Mouse (Mus musculus) midbrain, embryonic 14.5 days (tissue): ENCODE measurements around the gene Frg2f1. TPM values are rescaled to one million over a fixed set of nuclear protein-coding genes. Genes with fewer than 3 reads are reported as not detected.
A peak's percentile ranks its signal among the peaks of the same experiment; 100 is the strongest.

Experiments used
- ATAC-seq: fragments of 200-750 bp; cut with Nextera tagmentation; 2 replicates; pipeline ENCODE4 v1.8.0; 2017; ENCODE audit warnings: moderate number of reproducible peaks, moderate library complexity; ENCODE audit not compliant: low FRiP score, low TSS enrichment
- DNase-seq: peaks from one replicate; pipeline ENCODE4 v3.0.0-alpha.2; 2015
- H3K27ac ChIP-seq: fragments of 300-500 bp; sonication (generic); replicated peaks from 2 replicates; pipeline ENCODE4 v1.5.1; 2014; ENCODE audit warnings: mild to moderate bottlenecking, low read depth, low read length, moderate library complexity
- H3K27me3 ChIP-seq: fragments of 300-500 bp; sonication (generic); 2 replicates; pipeline ENCODE4 v1.6.1; 2014; ENCODE audit warnings: low read length, control low read depth, mixed read lengths; ENCODE audit not compliant: control insufficient read depth, insufficient read depth
- H3K36me3 ChIP-seq: fragments of 300-500 bp; sonication (generic); 2 replicates; pipeline ENCODE4 v1.6.1; 2014; ENCODE audit warnings: low read length, control low read depth; ENCODE audit not compliant: control insufficient read depth, insufficient read depth
- H3K4me1 ChIP-seq: fragments of 300-500 bp; sonication (generic); 2 replicates; pipeline ENCODE4 v1.6.1; 2014; ENCODE audit warnings: mild to moderate bottlenecking, antibody characterized with exemption, low read length, control low read depth; ENCODE audit not compliant: control insufficient read depth, insufficient read depth
- H3K4me2 ChIP-seq: fragments of 300-500 bp; sonication (generic); 2 replicates; pipeline ENCODE4 v1.6.1; 2014; ENCODE audit warnings: mild to moderate bottlenecking, low read length, moderate library complexity
- H3K4me3 ChIP-seq: fragments of 300-500 bp; sonication (generic); replicated peaks from 2 replicates; pipeline ENCODE4 v1.5.1; 2014; ENCODE audit warnings: low read depth, low read length
- H3K9ac ChIP-seq: fragments of 300-500 bp; sonication (generic); replicated peaks from 2 replicates; pipeline ENCODE4 v1.6.1; 2014; ENCODE audit warnings: mild to moderate bottlenecking, low read length, moderate library complexity
- H3K9me3 ChIP-seq: fragments of 300-500 bp; sonication (generic); 2 replicates; pipeline ENCODE4 v1.6.1; 2016; ENCODE audit warnings: low read length, control low read depth, mixed read lengths; ENCODE audit not compliant: control insufficient read depth
- WGBS: fragments of 180-500 bp; shearing (Covaris S2); extraction: QIAGEN DNeasy Blood & Tissue Kit; methylation state at CpG from one replicate; pipeline ENCODE4 v1.1.7; 2014; 5-methylcytosine and 5-hydroxymethylcytosine counted together
- polyA plus RNA-seq: library from polyadenylated mRNA; unstranded; fragments of >200 nt; fragmentation: Nextera tagmentation; extraction: Ambion mirVana; gene quantifications from 2 replicates; pipeline ENCODE4 v1.2.1, GENCODE M21; 2014

Gene Frg2f1
- polyA plus RNA-seq, result 8.6 and 9.5 TPM in 2 replicates

DNA sequence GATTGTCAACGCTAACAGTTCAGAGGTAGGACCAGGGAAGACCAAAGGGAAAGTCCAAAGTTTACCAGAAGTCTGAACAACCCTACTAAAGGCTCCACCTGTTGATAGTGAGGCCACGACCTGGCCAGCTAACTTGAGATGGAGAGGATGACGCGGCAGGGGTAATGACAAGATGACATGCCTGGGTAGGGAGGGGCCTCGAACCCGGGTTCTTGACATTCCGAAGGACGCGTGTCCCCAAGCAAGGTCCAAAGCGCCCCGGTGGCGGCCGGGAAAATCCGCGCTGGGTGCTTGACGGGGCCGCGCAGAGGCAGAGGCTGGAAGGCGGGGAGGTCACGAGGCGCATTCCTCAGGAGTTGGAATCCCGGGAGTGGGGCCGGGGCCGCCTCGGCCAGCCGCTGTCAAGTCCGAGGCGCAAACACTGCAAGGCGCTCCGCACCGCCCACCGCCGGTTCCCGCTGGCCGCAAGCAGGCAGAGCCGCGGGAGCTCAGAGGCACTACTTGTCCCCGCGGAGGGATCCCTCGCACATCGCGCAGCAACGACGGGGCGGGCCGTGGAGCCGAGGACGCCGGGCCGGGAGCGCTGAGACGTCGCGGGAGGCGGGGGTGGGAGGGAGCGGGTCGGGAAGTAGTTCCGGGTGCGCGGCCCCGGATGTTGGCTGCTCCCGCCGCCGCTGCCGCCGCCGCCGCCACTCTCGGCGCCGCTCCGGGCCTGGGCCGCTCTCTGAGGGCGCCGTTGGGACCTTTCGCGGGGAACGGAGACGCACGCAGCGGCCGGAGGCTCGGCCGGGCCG, at the start of gene Frg2f1:
Gene Frg2f1, minus strand, starts transcription at position 499 of the 794 bp plus-strand sequence.
- Histone ChIP-seq H3K36me3 (no peaks in the 10 kb centered on the region), H3K27me3 (no peaks in the 10 kb centered on the region), H3K9me3 (no peaks in the 10 kb centered on the region), H3K4me1 (peaks cover 20% of the 10 kb centered on the region; the same call in 1 of the 2 replicates), H3K27ac (peak within 1 kb of the TSS; percentile 97), H3K9ac (peak within 1 kb of the TSS; percentile 93), H3K4me3 (peak within 1 kb of the TSS; percentile 92), H3K4me2 (peak within 1 kb of the TSS; percentile 69)
- ATAC-seq (peak; percentile 96), DNase-seq (peak; percentile 97)
- WGBS, result under 1% methylated on average over 79 of the region's 85 CpGs

DNA sequence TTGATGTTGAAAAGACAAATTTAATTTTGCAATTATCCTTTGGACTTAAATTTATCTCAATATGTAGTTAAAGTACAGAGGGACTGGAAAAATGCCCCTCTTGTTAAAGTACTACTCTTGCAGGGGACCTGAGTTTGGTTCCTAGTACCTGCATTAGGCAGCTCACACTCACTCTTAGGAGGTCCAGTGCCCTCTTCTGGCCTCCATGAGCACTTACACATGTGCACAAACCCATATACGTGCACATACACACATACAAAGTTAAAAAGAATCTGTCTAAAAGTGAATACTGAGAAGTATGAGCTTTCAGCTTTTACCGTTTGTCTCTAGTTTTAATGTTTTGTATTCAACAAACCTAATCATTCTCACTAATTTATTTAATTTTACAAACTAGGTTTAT, 48.7 kb upstream of the Frg2f1 start:
- ATAC-seq (no peak), DNase-seq (no peak)
- H3K4me3 ChIP-seq, result no peak overlapping the region
- peaks cover 10% of the 10 kb centered on the region; the same call in 1 of the 2 replicates for H3K36me3 ChIP-seq
- 96% methylated on average over 2 of the region's 2 CpGs for WGBS
- H3K9me3 ChIP-seq, result no peaks in the 10 kb centered on the region
- no peaks in the 10 kb centered on the region for H3K27me3 ChIP-seq
- no peak overlapping the region for H3K27ac ChIP-seq
- H3K4me1 ChIP-seq, result peaks cover 4% of the 10 kb centered on the region; the same call in 1 of the 2 replicates
- H3K9ac ChIP-seq, result no peak overlapping the region
- no peak overlapping the region for H3K4me2 ChIP-seq

DNA sequence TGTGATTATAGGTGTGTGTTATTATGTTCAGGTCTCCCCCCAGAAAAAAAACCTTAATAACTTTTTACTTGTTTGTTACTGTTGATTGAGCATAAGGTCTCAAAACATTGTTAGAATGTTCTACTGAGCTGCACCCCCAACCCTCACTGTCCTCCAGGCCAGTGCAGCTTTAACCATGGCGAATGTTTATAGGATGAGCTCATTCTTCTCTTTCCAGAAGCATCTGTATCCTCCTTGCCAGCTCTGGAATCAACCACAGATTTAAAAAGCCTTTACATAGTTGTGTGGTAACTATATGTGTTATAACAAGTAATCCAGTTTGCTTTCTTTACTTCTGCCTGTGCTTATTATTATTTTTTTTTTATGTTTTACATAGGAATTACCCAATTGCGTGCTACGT, 36.1 kb upstream of the Frg2f1 start:
- H3K4me2 ChIP-seq, result no peak overlapping the region
- H3K4me1 ChIP-seq, result no peaks in the 10 kb centered on the region
- DNase-seq (no peak), ATAC-seq (no peak)
- H3K9ac ChIP-seq, result no peak overlapping the region
- WGBS, result 99% methylated on average over 3 of the region's 3 CpGs
- H3K27me3 ChIP-seq, result no peaks in the 10 kb centered on the region
- no peak overlapping the region for H3K27ac ChIP-seq
- H3K4me3 ChIP-seq, result no peak overlapping the region
- peaks cover 15% of the 10 kb centered on the region; the same call in 1 of the 2 replicates for H3K36me3 ChIP-seq
- no peaks in the 10 kb centered on the region for H3K9me3 ChIP-seq

DNA sequence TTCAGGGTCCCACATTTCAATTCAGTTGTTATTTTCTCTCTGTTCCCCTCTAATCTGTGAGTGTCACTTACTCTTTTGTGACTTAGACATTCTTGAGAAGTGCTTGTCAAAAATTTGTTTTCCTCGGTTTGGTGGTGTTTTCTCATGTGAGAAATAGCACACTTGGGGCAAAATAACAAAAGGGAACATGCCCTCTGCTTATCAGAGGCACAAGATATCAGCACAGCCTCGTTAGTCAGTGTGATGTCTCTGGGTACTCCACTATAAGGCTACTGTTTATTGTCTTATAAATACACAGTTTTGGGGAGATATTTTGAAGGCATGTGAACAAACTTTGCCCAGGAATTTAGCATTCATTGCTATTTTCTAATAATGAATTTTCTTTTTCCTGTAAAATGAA, 35.2 kb upstream of the Frg2f1 start:
- Histone ChIP-seq H3K4me2 (no peak overlapping the region), H3K36me3 (peaks cover 15% of the 10 kb centered on the region; the same call in 1 of the 2 replicates), H3K4me1 (no peaks in the 10 kb centered on the region), H3K27ac (no peak overlapping the region), H3K9me3 (no peaks in the 10 kb centered on the region), H3K9ac (no peak overlapping the region), H3K27me3 (no peaks in the 10 kb centered on the region), H3K4me3 (no peak overlapping the region)
- DNase-seq, result no peak
- no peak for ATAC-seq
- 91% methylated on average over 2 of the region's 2 CpGs for WGBS

DNA sequence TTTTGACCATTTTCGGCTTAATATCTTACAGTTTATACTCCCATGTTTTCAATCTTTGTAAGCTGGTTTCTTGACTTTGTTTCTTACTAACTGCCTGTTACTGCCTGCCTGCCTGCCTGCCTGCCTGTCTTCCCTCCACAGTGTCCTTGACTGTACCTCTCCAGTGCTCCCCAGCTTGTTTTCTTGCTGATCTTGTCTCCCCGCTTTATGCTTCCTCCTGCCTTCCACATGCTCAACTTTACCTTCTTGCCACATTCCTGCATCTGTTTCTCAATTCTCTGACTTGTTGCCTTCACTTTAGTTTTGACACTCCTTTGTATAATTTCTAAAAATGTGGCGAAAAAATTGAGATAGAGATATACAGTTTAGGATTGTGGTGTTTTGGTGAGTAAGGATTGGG, 33.4 kb upstream of the Frg2f1 start:
- Histone ChIP-seq H3K4me3 (no peak overlapping the region), H3K27me3 (no peaks in the 10 kb centered on the region), H3K4me2 (no peak overlapping the region), H3K36me3 (peaks cover 15% of the 10 kb centered on the region; the same call in 1 of the 2 replicates), H3K9me3 (no peaks in the 10 kb centered on the region), H3K9ac (no peak overlapping the region), H3K27ac (no peak overlapping the region), H3K4me1 (no peaks in the 10 kb centered on the region)
- no peak for DNase-seq
- ATAC-seq, result no peak
- WGBS, result 97% methylated on average over 3 of the region's 3 CpGs

DNA sequence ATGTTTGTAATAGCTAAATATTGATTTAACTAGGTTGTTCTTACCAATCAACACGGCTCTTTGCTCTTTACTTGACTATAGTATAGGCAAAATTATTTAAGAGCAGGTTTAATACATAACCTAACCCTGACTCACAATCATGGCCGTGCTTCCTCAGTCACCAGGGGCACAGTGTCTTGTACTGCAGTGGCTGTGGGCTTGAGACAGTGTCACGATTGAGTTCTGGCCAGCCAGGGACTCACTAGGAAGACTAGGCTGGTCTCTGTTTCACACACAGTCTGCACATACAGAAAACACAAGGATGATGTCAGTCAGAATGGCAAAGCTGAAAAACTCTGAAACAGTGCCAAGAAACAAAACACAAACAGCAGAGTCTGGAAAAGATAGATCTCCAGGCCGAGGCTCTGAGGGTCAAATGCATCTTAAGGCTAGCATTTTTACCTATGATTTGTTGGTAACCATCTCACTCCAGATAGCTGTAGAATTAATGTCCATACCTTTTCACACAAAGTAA, 27.1 kb upstream of the Frg2f1 start:
- H3K27ac ChIP-seq, result no peak overlapping the region
- no peaks in the 10 kb centered on the region for H3K4me1 ChIP-seq
- H3K4me3 ChIP-seq, result no peak overlapping the region
- H3K27me3 ChIP-seq, result no peaks in the 10 kb centered on the region
- H3K4me2 ChIP-seq, result no peak overlapping the region
- no peaks in the 10 kb centered on the region for H3K36me3 ChIP-seq
- DNase-seq (peak; percentile 4), ATAC-seq (no peak)
- H3K9ac ChIP-seq, result no peak overlapping the region
- WGBS, result 87% methylated on average over 4 of the region's 4 CpGs
- no peaks in the 10 kb centered on the region for H3K9me3 ChIP-seq

DNA sequence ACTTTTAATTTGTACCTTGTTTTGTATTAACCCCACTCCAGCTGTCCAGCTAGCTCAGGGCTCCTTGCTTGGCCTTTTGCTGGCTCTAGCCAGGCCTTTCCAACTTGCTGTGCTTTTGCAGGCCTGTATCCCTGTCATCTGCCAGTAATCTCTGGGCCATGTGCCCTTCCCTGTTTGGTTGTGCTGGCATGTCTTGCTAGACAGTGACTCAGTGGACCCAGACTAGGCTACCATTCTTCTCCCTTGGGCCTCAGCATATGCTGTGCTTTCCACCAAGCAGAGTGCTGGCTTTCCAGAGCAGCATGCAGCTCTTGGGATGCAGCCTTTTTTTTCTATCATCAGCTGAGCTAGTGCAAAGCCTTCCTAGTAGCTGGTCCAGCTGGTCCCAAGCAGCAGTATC, 23.8 kb upstream of the Frg2f1 start:
- H3K4me2 ChIP-seq, result no peak overlapping the region
- H3K4me1 ChIP-seq, result no peaks in the 10 kb centered on the region

DNA sequence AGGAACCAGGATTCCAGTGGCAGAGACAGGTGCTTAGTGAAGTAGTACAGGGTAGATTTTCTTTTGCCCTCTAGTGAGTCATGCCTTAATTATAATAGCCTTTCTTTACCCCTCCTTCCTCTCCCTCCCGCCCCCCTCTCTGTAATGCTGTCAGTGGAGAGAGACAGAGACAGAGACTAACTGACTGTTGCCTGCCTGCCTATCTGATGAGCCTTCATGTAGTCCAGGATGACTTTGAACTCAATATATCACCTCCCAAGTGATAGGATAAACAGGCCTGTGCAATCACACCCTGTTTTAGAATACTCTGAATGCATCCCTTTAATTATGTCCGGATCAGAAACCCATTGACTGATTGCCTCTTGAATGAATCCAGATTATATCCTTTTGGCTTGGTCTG, 16.1 kb upstream of the Frg2f1 start:
- H3K4me2 ChIP-seq, result no peak overlapping the region
- 76% methylated on average over 2 of the region's 2 CpGs for WGBS
- ATAC-seq, result no peak

More for the DNA sequence above, 23.8 kb upstream of the Frg2f1 start:
- ATAC-seq (no peak), DNase-seq (no peak)
- Histone ChIP-seq H3K27me3 (no peaks in the 10 kb centered on the region), H3K4me3 (no peak overlapping the region), H3K27ac (no peak overlapping the region), H3K9ac (no peak overlapping the region), H3K9me3 (no peaks in the 10 kb centered on the region), H3K36me3 (no peaks in the 10 kb centered on the region)

DNA sequence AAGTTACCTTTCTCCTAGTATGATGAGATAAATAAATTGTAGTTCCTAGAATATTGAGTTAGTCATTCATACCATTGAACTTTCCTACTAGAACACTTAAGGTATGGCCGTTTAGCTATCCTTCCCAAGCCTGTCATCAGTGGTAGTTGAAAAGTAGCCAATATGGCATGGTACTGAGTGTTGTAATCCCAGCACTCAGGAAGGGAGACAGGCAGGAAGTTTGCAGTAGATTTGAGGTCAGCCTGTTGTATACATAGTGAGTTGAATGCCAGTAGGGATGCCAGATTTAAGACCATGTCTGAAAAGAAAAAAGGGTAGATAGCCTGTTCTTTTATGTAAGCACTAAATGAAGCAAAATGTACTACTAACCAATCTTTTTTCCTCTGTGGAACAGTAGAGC, 11.5 kb upstream of the Frg2f1 start:
- Histone ChIP-seq H3K27me3 (no peaks in the 10 kb centered on the region), H3K9me3 (no peaks in the 10 kb centered on the region), H3K4me2 (no peak overlapping the region), H3K9ac (no peak overlapping the region), H3K27ac (no peak overlapping the region), H3K36me3 (no peaks in the 10 kb centered on the region), H3K4me3 (no peak overlapping the region), H3K4me1 (no peaks in the 10 kb centered on the region)
- no peak for DNase-seq
- ATAC-seq, result no peak
- 95% methylated on average over 1 of the region's 1 CpGs for WGBS

More for the DNA sequence above, 16.1 kb upstream of the Frg2f1 start:
- no peaks in the 10 kb centered on the region for H3K27me3 ChIP-seq
- DNase-seq, result no peak
- H3K9me3 ChIP-seq, result no peaks in the 10 kb centered on the region
- no peaks in the 10 kb centered on the region for H3K4me1 ChIP-seq
- H3K9ac ChIP-seq, result no peak overlapping the region
- H3K4me3 ChIP-seq, result no peak overlapping the region
- H3K27ac ChIP-seq, result no peak overlapping the region
- H3K36me3 ChIP-seq, result no peaks in the 10 kb centered on the region
